Mouse (Mus musculus): ENCODE measurements around the gene Upf3a.
"Not testable (repeated sequence)": the region's sequence is repeated elsewhere in the genome, so short reads cannot be mapped to it uniquely, and the experiment has no call there.

The Upf3a gene

DNA sequence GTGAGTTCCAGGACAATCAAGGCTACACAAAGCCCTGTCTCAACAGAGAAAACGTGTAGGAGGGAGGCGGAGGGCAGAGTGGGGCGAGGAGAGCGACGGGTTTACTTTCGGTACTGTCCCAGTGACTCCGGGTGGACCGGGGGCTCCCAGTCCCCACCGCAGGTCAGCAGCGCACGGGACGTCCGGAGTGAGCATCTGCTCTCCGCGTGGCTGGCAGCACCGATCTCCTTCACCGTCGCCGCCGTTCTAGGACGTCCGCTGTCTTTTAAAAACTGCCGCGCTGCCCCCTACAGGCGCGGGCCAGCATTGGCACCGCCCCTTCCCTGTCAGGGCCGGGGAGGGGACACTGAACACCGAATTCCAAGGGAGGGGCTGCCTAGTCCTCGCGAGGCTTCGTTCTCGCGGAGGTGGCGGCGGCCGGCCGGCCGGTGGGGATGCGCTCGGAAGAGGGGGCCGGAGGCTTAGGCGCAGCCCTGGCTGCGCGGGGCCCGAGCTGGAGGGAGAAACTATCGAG, at the start of gene Upf3a:
Gene Upf3a (plus strand): TSS at position 366 of the 514 bp plus-strand sequence.
- DNase-seq (ENCODE audit: low spot score): peak; percentile 88

DNA sequence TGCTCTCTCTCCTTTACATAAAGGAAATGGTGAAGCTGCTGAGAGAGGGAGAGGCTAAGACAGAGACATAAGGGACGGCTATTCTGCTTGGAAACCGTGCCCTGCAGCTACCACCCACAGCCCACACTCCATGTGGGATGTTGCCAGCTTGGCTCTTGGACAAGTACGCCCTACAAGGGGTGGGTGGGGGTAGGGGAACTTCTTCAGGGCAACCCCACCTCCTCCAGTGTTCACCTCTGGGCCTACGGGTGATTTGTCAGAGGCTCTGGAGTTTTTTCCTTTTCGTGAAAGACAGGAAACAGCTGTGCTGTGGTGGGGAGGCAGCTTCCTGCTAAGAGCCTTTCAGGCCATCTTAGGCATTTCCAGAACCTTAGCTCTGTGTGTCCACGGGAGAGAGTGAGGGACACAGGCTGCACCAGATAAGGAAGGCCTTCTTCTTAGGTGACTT, 45.1 kb upstream of the Upf3a start:
- DNase-seq (ENCODE audit: low spot score): peak; percentile 19

DNA sequence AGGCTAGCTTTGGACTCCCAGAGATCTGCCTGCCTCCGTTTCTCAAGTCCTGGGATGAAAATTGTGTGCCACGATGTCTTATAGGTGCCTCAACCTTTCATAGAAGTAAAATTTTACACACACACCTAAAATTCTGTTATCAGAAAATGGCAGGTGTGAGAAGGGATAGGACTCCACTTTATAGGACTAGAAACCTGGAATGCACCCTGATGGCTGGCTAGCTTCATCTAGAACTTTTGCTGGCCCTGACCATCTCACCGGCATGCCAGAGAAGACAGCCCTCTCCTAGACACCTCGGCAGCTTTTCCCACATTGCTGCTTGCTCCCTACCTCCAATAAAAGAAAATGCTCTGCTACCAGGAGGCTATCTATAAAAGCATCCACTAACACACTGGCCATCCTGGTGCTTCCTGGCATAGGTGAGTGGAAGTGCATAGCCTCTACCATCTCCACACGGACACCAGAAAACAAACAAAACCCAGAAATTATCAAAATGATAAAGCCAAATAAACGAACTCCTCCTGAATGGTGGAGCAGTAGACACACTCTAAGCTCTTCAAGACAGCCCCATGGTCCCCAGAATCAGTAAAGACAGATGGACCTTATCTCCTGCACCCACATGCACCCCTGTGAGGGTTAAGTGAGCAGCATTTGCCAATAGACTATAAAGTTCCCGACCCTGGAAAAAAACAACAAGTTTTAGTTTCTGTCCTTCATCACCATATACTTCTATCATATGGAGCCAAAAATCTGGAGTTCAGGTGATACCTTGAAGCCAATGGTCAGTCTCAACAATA, 44.4 kb upstream of the Upf3a start:
- DNase-seq (ENCODE audit: low spot score): no peak

DNA sequence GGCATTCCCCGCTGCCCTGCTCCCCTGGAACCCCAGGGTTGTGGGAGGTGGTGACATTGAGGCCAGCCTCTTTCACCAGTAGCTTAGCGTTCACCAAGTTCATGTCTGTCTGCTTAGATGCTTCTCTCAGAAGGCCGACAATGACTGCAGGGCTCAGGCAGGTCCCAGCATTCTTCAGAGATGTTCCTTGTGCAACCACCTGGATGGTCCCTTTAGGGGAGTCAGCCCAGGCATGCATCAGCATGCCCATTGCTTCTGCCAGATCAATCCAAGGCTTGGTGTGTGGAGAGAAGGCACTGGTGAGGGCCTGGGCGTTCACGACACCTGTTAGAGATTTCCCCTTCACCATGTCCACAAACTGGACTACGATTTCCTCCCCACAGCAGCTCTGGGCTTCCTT, 39.2 kb upstream of the Upf3a start:
- not testable (repeated sequence) for DNase-seq (ENCODE audit: low spot score)

DNA sequence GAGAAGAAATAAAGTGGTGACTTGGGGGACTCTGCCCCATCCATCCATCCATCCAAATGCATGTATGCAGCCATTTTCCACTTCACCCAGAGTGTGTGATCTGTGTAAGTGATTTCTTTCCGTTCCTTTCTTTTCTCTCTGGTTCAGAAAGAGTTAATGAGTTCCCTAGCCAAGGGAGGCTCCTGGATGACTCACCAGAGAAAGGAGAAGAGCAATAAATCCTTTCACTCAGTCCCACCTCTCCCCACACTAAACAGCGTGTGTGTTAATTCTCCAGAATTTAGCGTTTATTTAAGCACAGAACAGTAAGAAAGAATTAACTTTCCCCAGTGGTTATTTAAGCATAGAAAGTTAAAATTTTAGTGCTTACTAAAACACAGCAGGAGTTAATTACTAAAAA, 37.8 kb upstream of the Upf3a start:
- no peak for DNase-seq (ENCODE audit: low spot score)

DNA sequence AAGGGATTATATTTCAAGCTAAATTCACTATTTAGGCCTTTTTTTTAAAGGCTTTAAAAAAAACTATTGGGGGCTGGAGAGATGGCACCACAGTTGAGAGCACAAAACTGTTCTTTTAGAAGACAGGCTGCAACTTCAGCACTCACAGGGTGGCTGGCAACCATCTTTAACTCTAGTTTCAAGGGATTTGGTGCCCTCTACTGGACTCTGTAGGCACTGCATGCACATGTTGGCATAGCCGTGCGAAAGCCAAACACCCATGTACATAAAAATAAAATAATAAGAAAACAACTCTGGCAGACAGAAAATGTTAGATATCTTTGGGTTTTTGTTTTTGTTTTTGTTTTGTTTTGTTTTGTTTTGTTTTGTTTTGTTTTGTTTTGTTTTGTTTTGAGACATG, 31.7 kb upstream of the Upf3a start:
- peak; percentile 81 for DNase-seq (ENCODE audit: low spot score)

DNA sequence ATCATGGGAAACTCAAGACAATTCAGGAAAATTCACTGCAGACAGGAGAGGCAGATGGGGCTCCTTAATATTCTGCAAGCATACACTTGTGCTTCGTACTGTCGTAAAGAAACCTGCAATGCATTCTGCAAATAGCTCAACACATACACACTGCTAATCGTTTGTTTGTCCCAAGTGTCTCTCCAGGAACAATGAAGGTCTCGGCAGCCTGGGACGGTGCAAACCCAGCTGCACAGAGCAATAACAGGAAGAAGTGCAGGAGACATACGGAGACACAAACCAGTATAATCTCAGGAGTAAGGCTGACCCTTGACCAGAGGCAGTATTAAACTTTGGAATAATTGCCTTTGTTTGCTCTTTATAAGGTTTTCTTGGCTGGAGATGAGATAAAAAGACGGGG, 28.9 kb upstream of the Upf3a start:
- no peak for DNase-seq (ENCODE audit: low spot score)

DNA sequence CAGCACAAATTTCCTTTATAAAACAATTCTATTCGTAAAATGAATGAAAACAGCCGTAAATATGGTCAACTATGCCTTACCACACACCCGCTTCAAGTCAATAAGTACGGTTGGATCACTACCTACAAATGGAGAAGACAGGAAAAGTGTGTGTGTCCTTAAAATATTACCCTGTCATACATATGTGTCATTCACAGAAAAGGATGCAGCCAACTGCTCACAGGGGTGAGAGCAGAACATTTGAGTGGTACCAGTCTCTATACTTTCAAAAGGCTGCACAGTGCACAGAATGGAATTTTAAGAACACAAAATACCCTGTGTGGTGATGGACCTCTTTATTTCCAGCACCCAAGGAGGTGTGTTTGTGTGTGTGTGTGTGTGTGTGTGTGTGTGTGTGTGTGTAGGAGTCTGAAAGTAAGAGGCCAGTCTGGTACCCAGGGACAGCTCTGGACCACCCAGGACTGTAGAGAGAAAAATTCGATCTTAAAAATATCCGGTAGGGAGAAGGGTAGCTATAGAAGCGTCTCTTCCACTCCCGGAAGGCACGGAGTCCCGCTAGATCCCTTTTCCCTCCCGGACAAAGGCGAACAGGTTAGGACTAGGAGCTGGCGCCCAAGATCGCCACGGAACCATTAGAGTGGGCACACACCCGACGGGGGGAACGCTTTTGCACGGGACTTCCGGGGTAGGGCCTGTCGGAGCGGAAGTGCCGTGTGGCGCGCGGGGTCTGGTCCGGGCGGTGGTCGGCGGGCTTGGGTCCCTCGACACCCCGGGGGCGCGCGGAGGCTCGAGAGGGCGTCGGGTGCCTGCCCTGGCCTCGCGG, 28.2 kb upstream of the Upf3a start, which contains the start of gene Cdc16:
Gene Cdc16 (plus strand): TSS at position 695 of the 823 bp plus-strand sequence.
- peak; percentile 93 for DNase-seq (ENCODE audit: low spot score)

DNA sequence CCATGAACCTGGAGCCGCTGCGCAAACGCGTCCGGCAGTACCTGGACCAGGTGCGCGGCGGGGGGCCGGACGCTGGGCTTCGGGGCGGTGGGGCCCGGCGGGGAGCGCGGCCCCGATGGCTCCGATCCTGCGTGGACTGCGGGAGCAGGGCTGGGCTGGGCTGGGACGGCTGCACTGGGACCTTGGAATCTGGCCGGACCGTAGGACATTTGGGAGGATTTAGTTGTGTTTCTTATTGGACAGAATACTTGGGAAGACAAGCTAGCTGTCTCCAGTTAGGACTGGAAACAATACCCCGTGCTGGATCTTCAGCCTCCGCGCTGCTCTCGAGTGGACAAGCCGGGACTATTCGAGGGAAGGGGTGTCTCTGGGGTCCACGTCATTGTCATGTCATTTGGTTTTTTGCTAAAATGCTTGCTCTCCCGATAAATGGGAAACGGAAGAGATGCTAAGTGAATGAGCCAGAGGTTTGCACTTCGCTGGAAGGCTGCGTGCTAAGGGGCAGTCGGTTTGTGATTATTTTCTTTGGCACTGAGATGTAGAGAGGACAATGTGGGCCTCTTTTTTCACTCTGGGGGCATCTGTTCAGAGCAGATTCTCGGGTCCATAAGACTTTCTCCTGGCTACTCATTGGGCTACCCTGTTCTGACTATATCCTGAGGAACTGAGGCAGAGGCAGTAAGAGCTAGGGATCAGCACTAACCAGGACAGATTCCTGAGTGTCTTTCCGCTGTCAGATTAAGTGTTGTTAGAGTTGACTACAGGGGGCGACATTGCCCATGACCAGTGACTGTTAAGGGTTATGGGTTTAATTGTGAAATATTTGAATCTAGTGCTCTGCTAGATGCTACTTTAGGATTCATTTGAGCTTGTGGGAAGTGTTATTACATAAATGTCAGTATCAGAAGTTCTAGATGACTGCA, 27.3 kb upstream of the Upf3a start:
- DNase-seq (ENCODE audit: low spot score): no peak

DNA sequence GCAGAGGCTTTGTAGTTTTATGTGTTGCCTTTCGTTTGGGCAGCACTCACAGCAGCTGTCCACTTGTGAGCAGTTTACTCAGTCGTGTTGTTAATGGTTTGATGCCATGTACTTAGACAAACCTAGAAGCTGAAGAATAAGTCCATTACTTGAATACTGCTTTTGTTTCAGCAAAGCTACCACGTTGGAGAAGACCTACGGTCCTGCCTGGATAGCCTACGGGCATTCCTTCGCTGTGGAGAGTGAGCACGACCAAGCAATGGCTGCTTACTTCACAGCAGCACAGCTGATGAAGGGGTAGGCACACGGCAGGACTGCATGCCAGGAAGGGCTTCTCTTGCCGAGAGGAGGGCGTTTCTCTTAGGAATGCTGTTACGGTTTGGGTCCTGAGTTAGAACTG, 16.2 kb upstream of the Upf3a start:
- no peak for DNase-seq (ENCODE audit: low spot score)

DNA sequence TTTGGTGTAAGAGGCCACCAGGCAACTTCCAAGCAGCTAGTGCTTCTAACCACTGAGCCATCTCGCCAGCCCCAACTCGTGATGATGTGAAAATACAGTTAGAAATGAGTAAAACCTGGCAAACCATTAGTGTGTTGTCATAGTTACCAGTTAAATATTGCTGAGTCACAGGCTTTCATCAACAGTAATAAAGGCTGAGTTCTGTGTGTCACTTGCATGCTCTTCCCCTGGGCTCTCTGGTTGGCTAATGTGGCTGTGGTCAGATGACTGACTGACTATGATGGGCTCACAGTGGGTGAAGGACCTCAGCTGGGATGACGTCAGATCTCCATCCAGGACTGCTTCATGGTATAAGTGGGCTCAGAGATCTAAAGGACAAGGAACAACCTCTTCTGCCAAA, 4.9 kb upstream of the Upf3a start:
- DNase-seq (ENCODE audit: low spot score): no peak

DNA sequence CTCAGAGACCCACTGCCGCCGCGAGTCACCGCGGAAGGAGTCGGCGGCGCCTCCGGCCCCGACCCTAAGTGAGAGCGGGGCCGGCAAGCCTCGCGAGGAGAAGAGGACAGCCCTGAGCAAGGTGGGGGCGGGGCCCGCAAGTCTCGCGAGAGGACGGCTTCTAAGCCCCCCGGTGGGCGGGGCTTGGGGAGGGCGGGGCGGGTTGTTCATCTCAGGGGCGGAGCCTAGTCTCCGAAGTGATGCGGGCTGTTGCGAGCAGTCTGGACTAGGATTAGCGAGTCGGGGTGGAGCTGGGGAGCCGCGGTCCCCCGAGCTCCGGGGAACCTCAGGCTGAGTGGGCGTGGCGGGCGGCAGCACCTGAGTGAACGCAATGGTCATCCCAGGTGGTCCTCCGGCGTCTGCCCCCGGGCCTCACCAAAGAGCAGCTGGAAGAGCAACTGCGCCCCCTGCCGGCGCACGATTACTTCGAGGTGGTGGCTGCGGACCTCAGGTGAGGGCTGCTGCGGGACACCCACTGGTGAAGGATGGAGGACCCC, 417 bp downstream of the Upf3a start:
- DNase-seq (ENCODE audit: low spot score): peak; percentile 94

DNA sequence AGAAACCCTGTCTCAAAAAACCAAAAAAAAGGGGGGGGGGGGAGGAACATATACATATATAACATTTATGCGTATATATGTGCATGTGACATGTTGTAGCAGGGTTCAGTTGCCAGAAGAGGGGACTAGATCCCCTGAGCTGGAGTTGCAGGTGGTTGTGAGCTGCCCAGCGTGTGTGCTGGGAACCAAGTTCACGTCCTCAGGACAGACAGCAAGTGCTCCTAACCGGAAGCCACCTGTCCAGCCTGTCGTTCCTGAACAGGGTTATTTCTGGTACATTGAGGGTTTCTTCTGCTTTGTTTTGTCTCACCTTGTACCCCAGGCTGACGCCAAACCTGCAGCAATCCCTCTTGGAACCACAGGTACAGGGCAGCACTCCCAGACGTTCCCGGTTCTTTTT, 4.2 kb downstream of the Upf3a start:
- DNase-seq (ENCODE audit: low spot score): no peak

DNA sequence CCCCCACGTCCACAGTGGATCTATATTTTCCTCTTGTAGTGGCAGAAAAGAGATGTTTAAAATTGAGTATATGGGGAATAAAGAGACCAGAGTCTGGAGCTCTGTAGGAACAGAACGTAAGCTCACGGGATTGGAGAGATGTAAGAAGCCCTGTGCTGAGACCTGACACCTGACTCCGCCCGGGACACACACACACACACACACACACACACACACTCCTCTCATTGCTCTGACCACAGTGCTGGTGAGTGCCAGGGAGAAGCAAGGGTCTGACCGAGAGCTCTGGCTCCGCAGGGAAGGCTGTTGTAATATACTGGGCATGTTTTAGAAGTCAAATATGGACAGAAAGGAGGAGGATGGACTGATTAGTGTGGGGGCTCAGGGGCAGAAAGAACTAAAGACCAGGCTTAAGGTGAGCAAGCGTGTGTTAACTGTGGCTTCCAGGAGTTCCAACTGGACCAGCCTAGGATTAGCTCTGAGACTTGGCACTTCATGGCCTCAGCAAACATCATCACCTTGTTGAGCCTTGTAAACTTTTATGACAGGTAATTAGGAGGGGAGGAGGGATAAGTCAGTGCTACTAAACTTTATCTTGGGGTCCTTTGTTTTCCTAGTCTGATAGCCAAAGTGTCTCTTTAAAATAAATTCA, 7.8 kb downstream of the Upf3a start:
- DNase-seq (ENCODE audit: low spot score): no peak

DNA sequence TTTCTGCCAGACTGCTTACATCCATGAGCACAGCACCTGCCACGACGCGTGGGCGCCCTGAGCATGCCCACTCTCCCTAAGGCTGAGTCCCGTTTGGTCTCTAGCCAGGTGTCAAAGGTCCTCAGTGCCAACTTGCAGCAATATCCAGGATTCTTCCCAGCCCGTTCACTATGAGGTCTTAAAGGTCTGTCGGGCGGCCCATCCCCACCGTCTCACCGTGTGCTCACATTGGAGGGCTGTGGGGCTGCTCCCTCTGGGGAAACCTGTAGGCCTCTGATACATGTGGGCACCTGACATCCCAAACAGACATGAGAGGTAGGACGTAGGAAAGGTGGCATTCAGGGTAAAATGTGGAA, 8.3 kb downstream of the Upf3a start:
- DNase-seq (ENCODE audit: low spot score): no peak

DNA sequence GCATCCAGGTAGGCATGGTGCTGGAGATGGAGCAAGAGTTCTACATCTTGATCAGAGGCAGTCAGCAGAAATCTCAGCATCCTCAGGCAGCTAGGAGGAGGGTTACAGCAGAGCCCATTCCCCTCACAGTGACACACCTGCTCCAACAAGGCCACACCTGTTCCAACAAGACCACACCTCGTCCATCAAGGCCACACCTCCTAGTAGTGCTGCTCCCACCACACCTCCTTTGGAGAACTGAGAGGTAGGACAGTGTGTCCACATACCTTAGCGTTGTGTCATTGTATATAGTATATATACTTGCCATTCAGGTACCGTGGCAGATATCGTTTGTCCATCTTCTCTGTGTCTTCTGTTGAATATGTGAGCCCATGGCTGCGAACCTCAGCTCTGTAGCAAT, 12.3 kb downstream of the Upf3a start:
- DNase-seq (ENCODE audit: low spot score): no peak

DNA sequence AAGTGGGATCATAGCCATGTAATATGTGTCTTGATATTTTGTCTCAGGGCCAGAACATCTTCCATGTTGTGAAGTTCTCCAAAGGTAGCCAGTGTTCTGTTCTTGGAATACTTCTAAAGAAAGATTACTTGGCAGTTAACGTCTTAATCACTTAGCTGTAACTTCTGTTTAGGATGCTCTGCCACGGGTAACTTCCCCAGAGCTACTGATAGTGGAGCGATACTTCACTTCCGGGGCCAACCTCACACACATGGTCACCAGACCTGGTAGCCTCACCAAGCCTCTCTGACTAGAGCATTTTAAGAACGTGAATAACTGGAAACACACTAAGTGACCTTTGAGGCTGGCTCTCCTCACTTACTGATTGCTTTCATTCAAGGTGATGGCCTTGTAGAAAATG, 14.2 kb downstream of the Upf3a start:
- no peak for DNase-seq (ENCODE audit: low spot score)

DNA sequence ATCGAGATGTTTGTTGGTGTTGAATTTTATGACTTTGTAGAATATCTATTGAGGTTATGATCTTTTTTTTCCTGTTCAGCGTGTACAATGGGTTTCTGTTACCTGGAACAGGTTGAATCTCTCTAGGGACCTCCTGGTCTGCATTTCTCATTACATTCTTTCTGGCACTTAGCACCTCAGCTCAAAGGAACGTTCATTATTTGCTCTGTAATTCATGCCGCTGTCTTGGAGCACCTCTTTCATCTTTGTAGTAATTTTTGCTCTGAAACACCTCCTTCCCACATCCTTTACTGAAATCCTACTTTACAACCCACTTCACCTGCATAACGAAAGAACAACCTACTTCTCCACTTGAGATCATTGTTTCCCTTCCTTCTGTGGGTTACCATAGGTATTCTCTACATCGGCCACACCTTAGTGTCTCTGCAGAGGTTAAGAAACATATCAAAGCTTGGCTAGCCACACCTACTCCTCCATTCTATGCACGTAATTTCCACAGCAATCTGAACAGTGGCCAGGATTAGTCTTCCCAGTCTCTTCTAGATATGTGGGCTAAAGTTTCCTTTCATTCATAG, 43.3 kb downstream of the Upf3a start:
- DNase-seq (ENCODE audit: low spot score): no peak

DNA sequence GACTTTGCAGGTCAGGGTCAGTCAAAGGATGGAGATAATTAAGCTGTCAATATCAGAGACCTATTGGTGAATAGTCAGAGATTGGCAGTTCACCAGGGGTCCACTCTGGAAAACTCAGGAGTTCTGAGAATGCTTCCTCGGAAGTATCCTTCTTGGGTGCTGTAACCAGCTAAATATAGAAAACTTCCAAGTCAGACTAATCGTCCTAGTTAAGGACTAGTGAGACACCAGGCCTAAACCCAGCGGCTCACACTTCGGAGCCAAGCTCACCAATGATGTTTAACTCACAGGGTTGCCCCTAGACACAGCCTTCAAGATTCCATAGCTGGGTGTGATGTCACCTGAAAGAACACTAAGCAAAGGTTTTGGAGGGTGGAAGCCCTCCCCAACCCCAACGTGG, 52.9 kb downstream of the Upf3a start, which contains the start of gene AF366264:
Gene AF366264 (minus strand): TSS at position 101 of the 400 bp plus-strand sequence.
- not testable (repeated sequence) for DNase-seq (ENCODE audit: low spot score)

DNA sequence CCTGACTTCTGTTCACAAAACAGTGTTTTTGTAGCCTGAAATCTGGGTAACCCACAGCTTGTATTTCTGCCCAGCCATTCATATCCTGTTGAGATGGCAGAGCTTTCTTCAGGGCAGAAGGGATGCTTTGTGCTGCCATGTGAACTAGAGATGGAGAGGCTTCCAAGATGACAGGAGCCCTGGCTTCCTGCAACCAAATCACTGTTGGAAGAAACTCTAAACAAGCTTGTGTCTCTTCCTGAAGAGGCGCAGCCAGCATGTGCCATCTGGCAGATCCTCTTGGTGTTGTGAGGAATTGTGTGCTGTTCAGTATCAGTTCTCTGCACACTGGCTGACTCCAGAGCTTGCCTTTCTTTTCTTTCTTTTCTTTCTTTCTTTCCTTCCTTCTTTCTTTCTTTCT, 57.9 kb downstream of the Upf3a start:
- DNase-seq (ENCODE audit: low spot score): not testable (repeated sequence)

All from ovary, postnatal 14 days (tissue).